In the genomic region with DNA sequence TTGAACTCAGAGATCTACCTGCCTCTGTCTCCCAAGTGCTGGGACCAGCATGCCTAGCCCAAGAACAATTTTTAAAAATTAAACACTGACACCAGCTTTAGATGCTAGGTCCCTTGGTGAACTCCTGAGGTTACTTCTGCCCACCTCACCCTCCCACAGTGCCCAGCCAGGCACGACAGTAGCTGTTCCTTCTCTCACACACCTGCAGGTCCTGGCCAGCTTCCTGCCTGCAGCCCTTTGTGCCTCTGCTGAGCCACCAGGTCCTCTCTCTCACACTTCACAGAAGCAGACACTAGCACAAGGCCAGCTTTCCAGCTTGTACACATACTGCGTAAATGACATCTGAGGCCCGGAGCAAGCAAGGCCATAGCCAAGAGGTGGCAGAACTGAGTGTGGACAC, we compare ENCODE assay signal across 20 mouse cellular contexts. TPM values are rescaled to one million over a fixed set of nuclear protein-coding genes. Genes with fewer than 3 reads are reported as not detected.
A peak's percentile ranks its signal among the peaks of the same experiment; 100 is the strongest.
DNase-seq lines count a peak whose midpoint lies in the region; TF ChIP-seq lines count a peak whose summit lies in the region.
"Had no signal": no experiment of that assay in that cellular context is flagged by ENCODE, and none has a peak within 500 bp of the region (broad histone marks: within the 10 kb centered on the region; RNA-seq: fewer than 3 reads in every experiment).

No protein-coding gene starts in this region.

- TF ChIP-seq CTCF in left cerebral cortex, adult 2 months (IDR thresholded peaks at IDR 0.05): no peak

- no peak overlapping the region for H3K27ac ChIP-seq in left cerebral cortex, adult 2 months
- H3K27ac ChIP-seq: forebrain, embryonic 10.5 days; forebrain, embryonic 13.5 days; heart, adult 2 months; heart, embryonic 10.5 days; heart, embryonic 13.5 days; hindbrain, embryonic 15.5 days; intestine, embryonic 15.5 days had no signal

- peak; percentile 7 for DNase-seq in cerebellum, adult 11 months
- no peak for DNase-seq in cerebellum, adult 18-20 months
- peak; percentile 39 to 59 for DNase-seq in spleen, adult 18-20 months
- no peak for DNase-seq in spleen, postnatal 14 days (ENCODE audit: low spot score in 2 of 2)
- DNase-seq in A20 (ENCODE audit: low read depth, low spot score): peak; percentile 89
- no peak for DNase-seq in left cerebral cortex, adult 2 months (ENCODE audit: extremely low spot score in 1 of 2, low spot score in 2 of 2)
- DNase-seq: adrenal gland, adult 8-10 months; adrenal gland, postnatal 25 days; cerebellum, adult 9-10 months; gastrocnemius, postnatal 10 days; gastrocnemius, postnatal 36 days; heart, adult 2 months; heart, postnatal 14 days; heart, postnatal 4 days had no signal

- intact Hi-C loops in left cerebral cortex, adult 2 months (cut with DNase I): no loop called here

- no peak overlapping the region for H3K4me3 ChIP-seq in left cerebral cortex, adult 2 months
- H3K4me3 ChIP-seq: forebrain, embryonic 10.5 days; forebrain, embryonic 13.5 days; heart, adult 2 months; heart, embryonic 10.5 days; heart, embryonic 13.5 days; hindbrain, embryonic 15.5 days; intestine, embryonic 15.5 days had no signal

RNA-seq across cellular contexts. Expression of gene Pqlc2, which starts 5.0 kb away (rescaled TPM):
- 10 to 100 TPM; 13.3 to 13.9 TPM for total RNA-seq in left cerebral cortex, adult 2 months (2021)

RNA-seq across cellular contexts. Expression of gene Akr7a5, which starts 5.0 kb away (rescaled TPM):
- 10 to 100 TPM; 27.2 to 27.9 TPM for total RNA-seq in left cerebral cortex, adult 2 months (2021)

RNA-seq across cellular contexts. Expression of gene Mrto4, which starts 46.9 kb away (rescaled TPM):
- total RNA-seq in left cerebral cortex, adult 2 months (2021): 10 to 100 TPM; 47.4 to 48.3 TPM

RNA-seq across cellular contexts. Expression of gene Emc1, which starts 46.9 kb away (rescaled TPM):
- total RNA-seq in left cerebral cortex, adult 2 months (2021): 10 to 100 TPM; 82.5 to 94.1 TPM

RNA-seq across cellular contexts. Expression of gene Ubr4, which starts 46.9 kb away (rescaled TPM):
- 100 to 1,000 TPM; 187 to 199 TPM for total RNA-seq in left cerebral cortex, adult 2 months (2021)

Comparison
In these comparisons a context has a peak if more than half of its experiments do, and no peak if none do; other contexts are left out.
1. DNase-seq: peak in cerebellum, adult 11 months (single experiment), spleen, adult 18-20 months (2 of 2) and A20 (single experiment); none in cerebellum, adult 18-20 months (0 of 2), spleen, postnatal 14 days (0 of 2) and left cerebral cortex, adult 2 months (0 of 2).